Mouse (Mus musculus) lung, postnatal 0 days (tissue): ENCODE measurements around the gene Amotl2. TPM values are rescaled to one million over a fixed set of nuclear protein-coding genes. Genes with fewer than 3 reads are reported as not detected.

ENCODE experiments used
- ATAC-seq: fragments of 200-750 bp; cut with Nextera tagmentation; 2 replicates; pipeline ENCODE4 v1.8.0; 2017; ENCODE audit warnings: moderate library complexity
- DNase-seq: peaks from one replicate; pipeline ENCODE4 v3.0.0-alpha.2; 2016; ENCODE audit warnings: low spot score
- H3K27ac ChIP-seq: fragments of 300-500 bp; sonication (generic); 2 replicates; pipeline ENCODE4 v1.5.1; 2014; ENCODE audit warnings: antibody characterized with exemption, mild to moderate bottlenecking, low read length, mixed read lengths
- H3K27me3 ChIP-seq: fragments of 300-500 bp; sonication (generic); replicated peaks from 2 replicates; pipeline ENCODE4 v1.6.1; 2014; ENCODE audit warnings: low read length, mixed read lengths; ENCODE audit not compliant: insufficient read depth
- H3K36me3 ChIP-seq: fragments of 300-500 bp; sonication (generic); 2 replicates; pipeline ENCODE4 v1.6.1; 2014; ENCODE audit warnings: low read length, mixed read lengths; ENCODE audit not compliant: insufficient read depth
- H3K4me1 ChIP-seq: fragments of 300-500 bp; sonication (generic); 2 replicates; pipeline ENCODE4 v1.6.1; 2014; ENCODE audit warnings: antibody characterized with exemption, low read depth, low read length, mixed read lengths; ENCODE audit not compliant: insufficient read depth
- H3K4me2 ChIP-seq: fragments of 300-500 bp; sonication (generic); replicated peaks from 2 replicates; pipeline ENCODE4 v1.6.1; 2014; ENCODE audit warnings: low read depth, mild to moderate bottlenecking, low read length, moderate library complexity, mixed read lengths
- H3K4me3 ChIP-seq: fragments of 300-500 bp; sonication (generic); 2 replicates; pipeline ENCODE4 v1.5.1; 2014; ENCODE audit warnings: low read depth, low read length
- H3K9ac ChIP-seq: fragments of 300-500 bp; sonication (generic); replicated peaks from 2 replicates; pipeline ENCODE4 v1.6.1; 2014; ENCODE audit warnings: low read depth, mild to moderate bottlenecking
- H3K9me3 ChIP-seq: fragments of 300-500 bp; sonication (generic); 2 replicates; pipeline ENCODE4 v1.6.1; 2016; ENCODE audit warnings: low read length, mixed read lengths
- CTCF ChIP-seq: IDR thresholded peaks from 2 replicates; pipeline ENCODE4 v1.5.1; 2016; ENCODE audit warnings: antibody characterized with exemption, mild to moderate bottlenecking
- EP300 ChIP-seq: IDR thresholded peaks from 2 replicates; pipeline ENCODE4 v1.6.1; 2016; ENCODE audit warnings: antibody characterized with exemption, mild to moderate bottlenecking, control low read depth
- WGBS: fragments of 180-500 bp; shearing (Covaris S2); extraction: QIAGEN DNeasy Blood & Tissue Kit; methylation state at CpG from one replicate; pipeline ENCODE4 v1.1.7; 2014; 5-methylcytosine and 5-hydroxymethylcytosine counted together
- polyA plus RNA-seq: library from polyadenylated mRNA; unstranded; fragments of >200 nt; fragmentation: Nextera tagmentation; extraction: Ambion mirVana; gene quantifications from 2 replicates; pipeline ENCODE4 v1.2.1, GENCODE M21; 2015

Amotl2 gene
- polyA plus RNA-seq, 1 experiment from 2014 or later = 50.3 TPM

- Histone ChIP-seq H3K36me3 (no peaks in the 10 kb centered on the region), H3K9ac (no peak overlapping the region), H3K9me3 (no peaks in the 10 kb centered on the region), H3K4me3 (no peak overlapping the region), H3K27ac (no peak overlapping the region), H3K4me2 (peak overlapping the region; percentile 0; the same call in 1 of the 2 replicates), H3K27me3 (no peaks in the 10 kb centered on the region), H3K4me1 (no peaks in the 10 kb centered on the region)
- peak; percentile 89 for ATAC-seq
- TF ChIP-seq CTCF (no peak), EP300 (peak; percentile 41)
- WGBS = 24% methylated on average over 21 of the region's 21 CpGs
- peak; percentile 79 for DNase-seq
These were observed 54.9 kb downstream of the Amotl2 start for GRCm38 (mm10) chr9:102771308-102771895.

GRCm38 (mm10) chr9:102777631-102778591 lies 61.4 kb downstream of the Amotl2 start:
- ATAC-seq (peak; percentile 73), DNase-seq (peak; percentile 73)
- Histone ChIP-seq H3K9ac (no peak overlapping the region), H3K4me3 (no peak overlapping the region), H3K27me3 (no peaks in the 10 kb centered on the region), H3K9me3 (no peaks in the 10 kb centered on the region), H3K27ac (peak overlapping the region; percentile 83), H3K36me3 (no peaks in the 10 kb centered on the region), H3K4me1 (peaks cover 27% of the 10 kb centered on the region; the same call in 1 of the 2 replicates), H3K4me2 (no peak overlapping the region; the same call in 1 of the 2 replicates)
- 16% methylated on average over 18 of the region's 18 CpGs for WGBS
- TF ChIP-seq CTCF = peak; percentile 14; the same call in 1 of the 2 replicates
- peak; percentile 82 for TF ChIP-seq EP300

- H3K4me3 ChIP-seq = no peak overlapping the region
- peak; percentile 98 for TF ChIP-seq EP300
- peak; percentile 98 for TF ChIP-seq CTCF
- peaks cover 31% of the 10 kb centered on the region; the same call in 1 of the 2 replicates for H3K4me1 ChIP-seq
- H3K4me2 ChIP-seq = peak overlapping the region; percentile 6; the same call in 1 of the 2 replicates
- DNase-seq (peak; percentile 97), ATAC-seq (peak; percentile 92)
- H3K36me3 ChIP-seq = no peaks in the 10 kb centered on the region
- H3K27me3 ChIP-seq = no peaks in the 10 kb centered on the region
- WGBS = 2% methylated on average over 15 of the region's 15 CpGs
- H3K9ac ChIP-seq = no peak overlapping the region
- H3K9me3 ChIP-seq = no peaks in the 10 kb centered on the region
- H3K27ac ChIP-seq = peak overlapping the region; percentile 83
These were observed 63.0 kb downstream of the Amotl2 start for GRCm38 (mm10) chr9:102779493-102779892.

Other genes starting within 250 kb of the Amotl2 start
- gene Ky, start 210.9 kb upstream of the Amotl2 start, polyA plus RNA-seq = 0.02 and 0.20 TPM in 2 replicates
- gene Anapc13, start 90.4 kb upstream of the Amotl2 start, polyA plus RNA-seq = 140 and 151 TPM in 2 replicates
- 33.8 and 35.3 TPM in 2 replicates for gene Cep63, start 90.1 kb upstream of the Amotl2 start, polyA plus RNA-seq
- gene Ryk, start 118.2 kb downstream of the Amotl2 start, polyA plus RNA-seq = 23.2 and 23.9 TPM in 2 replicates